Mouse (Mus musculus): ENCODE measurements around the gene Rnf6.

DNA sequence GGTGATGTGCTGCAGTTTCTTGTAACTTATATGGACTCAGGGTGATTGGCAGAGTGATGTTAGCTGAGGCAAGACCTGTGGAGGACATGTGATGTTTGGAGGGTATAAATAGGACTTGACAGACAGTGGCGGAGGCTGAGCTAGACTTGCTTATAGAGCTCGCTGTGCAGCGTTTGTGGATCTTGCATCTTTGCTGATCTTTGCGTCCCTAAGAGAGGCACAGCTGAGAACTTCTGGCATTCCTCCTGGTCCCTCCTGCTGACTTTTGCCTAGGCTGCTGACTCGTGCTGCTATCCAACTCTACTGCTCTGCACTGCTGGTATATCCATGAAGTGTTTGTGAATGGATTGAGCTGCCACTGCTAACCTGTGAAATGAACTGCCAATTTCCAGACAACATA is 32.3 kb upstream of the Rnf6 start:
- no peak for TF ChIP-seq CTCF (IDR thresholded peaks at IDR 0.05; ENCODE audit: insufficient read depth, low read depth, low read length)
- no peak for TF ChIP-seq POLR2A (IDR thresholded peaks at IDR 0.05; ENCODE audit: insufficient read depth, low read depth, low read length)
